Mouse (Mus musculus) CH12F3 (cell line): ENCODE data around the gene Pcsk6.

ENCODE experiments used
- in situ Hi-C: fragments of 300-500 bp; cut with MboI; formaldehyde crosslinking; loops from 2 replicates; pipeline ENCODE4 v1.14.3; 2020; ENCODE audit warnings: low sequenced_read_pairs

Gene Pcsk6

GRCm38 (mm10) chr7:66098803-66099202, 237.3 kb downstream of the Pcsk6 start:
- in situ Hi-C loops = no loop called here
